Mouse (Mus musculus): ENCODE results near the gene Plcl2. TPM values are rescaled to one million over a fixed set of nuclear protein-coding genes. Genes with fewer than 3 reads are reported as not detected.
"Not testable (repeated sequence)": the region's sequence is repeated elsewhere in the genome, so short reads cannot be mapped to it uniquely, and the experiment has no call there.

Plcl2 gene
- polyA plus RNA-seq, 1 experiment from 2014 or later: 5.9 TPM

- Histone ChIP-seq H3K27me3 (ENCODE audit: control insufficient read depth, insufficient read depth, low read length) (no peaks in the 10 kb centered on the region), H3K4me2 (replicated peaks; ENCODE audit: low read depth, low read length) (no peak overlapping the region), H3K9me3 (ENCODE audit: control insufficient read depth, low read depth, low read length) (no peaks in the 10 kb centered on the region), H3K36me3 (ENCODE audit: control insufficient read depth, insufficient read depth, low read length) (no peaks in the 10 kb centered on the region), H3K9ac (replicated peaks; ENCODE audit: low read depth, low read length) (no peak overlapping the region), H3K27ac (ENCODE audit: low read length) (no peak overlapping the region), H3K4me3 (ENCODE audit: low read depth, low read length) (no peak overlapping the region), H3K4me1 (ENCODE audit: control insufficient read depth, insufficient read depth, low read length) (no peaks in the 10 kb centered on the region)
- ATAC-seq (ENCODE audit: insufficient number of reproducible peaks, insufficient read depth, low FRiP score, low read depth): peak; percentile 78
- 62% methylated on average over 7 of the region's 7 CpGs for WGBS
Measured at GRCm38 (mm10) chr17:50684960-50685645, 175.9 kb downstream of the Plcl2 start.

- no peak for ATAC-seq (ENCODE audit: insufficient number of reproducible peaks, insufficient read depth, low FRiP score, low read depth)
- 81% methylated on average over 10 of the region's 10 CpGs for WGBS
Measured at GRCm38 (mm10) chr17:50687670-50688069, 178.5 kb downstream of the Plcl2 start.

GRCm38 (mm10) chr17:50688135-50688534 is 178.9 kb downstream of the Plcl2 start:
- no peaks in the 10 kb centered on the region for H3K36me3 ChIP-seq (ENCODE audit: control insufficient read depth, insufficient read depth, low read length)
- H3K4me2 ChIP-seq (replicated peaks; ENCODE audit: low read depth, low read length): no peak overlapping the region
- no peak for ATAC-seq (ENCODE audit: insufficient number of reproducible peaks, insufficient read depth, low FRiP score, low read depth)
- 84% methylated on average over 6 of the region's 6 CpGs for WGBS
- H3K4me1 ChIP-seq (ENCODE audit: control insufficient read depth, insufficient read depth, low read length): no peaks in the 10 kb centered on the region
- H3K9me3 ChIP-seq (ENCODE audit: control insufficient read depth, low read depth, low read length): no peaks in the 10 kb centered on the region
- H3K27me3 ChIP-seq (ENCODE audit: control insufficient read depth, insufficient read depth, low read length): no peaks in the 10 kb centered on the region
- H3K4me3 ChIP-seq (ENCODE audit: low read depth, low read length): no peak overlapping the region
- H3K27ac ChIP-seq (ENCODE audit: low read length): no peak overlapping the region
- no peak overlapping the region for H3K9ac ChIP-seq (replicated peaks; ENCODE audit: low read depth, low read length)

More at GRCm38 (mm10) chr17:50687670-50688069, 178.5 kb downstream of the Plcl2 start:
- Histone ChIP-seq H3K36me3 (ENCODE audit: control insufficient read depth, insufficient read depth, low read length) (no peaks in the 10 kb centered on the region), H3K9me3 (ENCODE audit: control insufficient read depth, low read depth, low read length) (no peaks in the 10 kb centered on the region), H3K4me1 (ENCODE audit: control insufficient read depth, insufficient read depth, low read length) (no peaks in the 10 kb centered on the region), H3K4me3 (ENCODE audit: low read depth, low read length) (no peak overlapping the region), H3K9ac (replicated peaks; ENCODE audit: low read depth, low read length) (no peak overlapping the region), H3K27ac (ENCODE audit: low read length) (no peak overlapping the region), H3K4me2 (replicated peaks; ENCODE audit: low read depth, low read length) (no peak overlapping the region), H3K27me3 (ENCODE audit: control insufficient read depth, insufficient read depth, low read length) (no peaks in the 10 kb centered on the region)

- ATAC-seq (ENCODE audit: insufficient number of reproducible peaks, insufficient read depth, low FRiP score, low read depth); H3K27ac ChIP-seq (ENCODE audit: low read length); H3K36me3 ChIP-seq (ENCODE audit: control insufficient read depth, insufficient read depth, low read length); H3K4me1 ChIP-seq (ENCODE audit: control insufficient read depth, insufficient read depth, low read length); H3K9me3 ChIP-seq (ENCODE audit: control insufficient read depth, low read depth, low read length); H3K27me3 ChIP-seq (ENCODE audit: control insufficient read depth, insufficient read depth, low read length); H3K4me3 ChIP-seq (ENCODE audit: low read depth, low read length); H3K9ac ChIP-seq (replicated peaks; ENCODE audit: low read depth, low read length): not testable (repeated sequence)
- 3% methylated on average over 35 of the region's 39 CpGs for WGBS
- peak overlapping the region; percentile 32; the same call in 1 of the 2 replicates for H3K4me2 ChIP-seq (replicated peaks; ENCODE audit: low read depth, low read length)
Measured at GRCm38 (mm10) chr17:50698410-50698809, 189.2 kb downstream of the Plcl2 start.

- Histone ChIP-seq H3K9ac (replicated peaks; ENCODE audit: low read depth, low read length) (no peak overlapping the region), H3K4me2 (replicated peaks; ENCODE audit: low read depth, low read length) (no peak overlapping the region), H3K36me3 (ENCODE audit: control insufficient read depth, insufficient read depth, low read length) (no peaks in the 10 kb centered on the region), H3K9me3 (ENCODE audit: control insufficient read depth, low read depth, low read length) (no peaks in the 10 kb centered on the region), H3K4me3 (ENCODE audit: low read depth, low read length) (no peak overlapping the region), H3K27ac (ENCODE audit: low read length) (no peak overlapping the region), H3K27me3 (ENCODE audit: control insufficient read depth, insufficient read depth, low read length) (no peaks in the 10 kb centered on the region), H3K4me1 (ENCODE audit: control insufficient read depth, insufficient read depth, low read length) (no peaks in the 10 kb centered on the region)
- WGBS: 72% methylated on average over 7 of the region's 7 CpGs
- no peak for ATAC-seq (ENCODE audit: insufficient number of reproducible peaks, insufficient read depth, low FRiP score, low read depth)
Measured at GRCm38 (mm10) chr17:50710497-50711222, 201.5 kb downstream of the Plcl2 start.

- H3K27ac ChIP-seq (ENCODE audit: low read length): no peak overlapping the region
- no peak for ATAC-seq (ENCODE audit: insufficient number of reproducible peaks, insufficient read depth, low FRiP score, low read depth)
- no peak overlapping the region for H3K4me2 ChIP-seq (replicated peaks; ENCODE audit: low read depth, low read length)
- H3K27me3 ChIP-seq (ENCODE audit: control insufficient read depth, insufficient read depth, low read length): no peaks in the 10 kb centered on the region
- no peak overlapping the region for H3K9ac ChIP-seq (replicated peaks; ENCODE audit: low read depth, low read length)
- 90% methylated on average over 5 of the region's 5 CpGs for WGBS
- H3K4me3 ChIP-seq (ENCODE audit: low read depth, low read length): no peak overlapping the region
- H3K4me1 ChIP-seq (ENCODE audit: control insufficient read depth, insufficient read depth, low read length): no peaks in the 10 kb centered on the region
- H3K36me3 ChIP-seq (ENCODE audit: control insufficient read depth, insufficient read depth, low read length): no peaks in the 10 kb centered on the region
- H3K9me3 ChIP-seq (ENCODE audit: control insufficient read depth, low read depth, low read length): no peaks in the 10 kb centered on the region
Measured at GRCm38 (mm10) chr17:50717586-50717985, 208.4 kb downstream of the Plcl2 start.

GRCm38 (mm10) chr17:50724376-50724775 is 215.2 kb downstream of the Plcl2 start:
- no peaks in the 10 kb centered on the region for H3K9me3 ChIP-seq (ENCODE audit: control insufficient read depth, low read depth, low read length)
- no peaks in the 10 kb centered on the region for H3K4me1 ChIP-seq (ENCODE audit: control insufficient read depth, insufficient read depth, low read length)
- WGBS: 81% methylated on average over 2 of the region's 2 CpGs
- no peak overlapping the region for H3K9ac ChIP-seq (replicated peaks; ENCODE audit: low read depth, low read length)
- no peaks in the 10 kb centered on the region for H3K27me3 ChIP-seq (ENCODE audit: control insufficient read depth, insufficient read depth, low read length)
- H3K36me3 ChIP-seq (ENCODE audit: control insufficient read depth, insufficient read depth, low read length): no peaks in the 10 kb centered on the region
- no peak for ATAC-seq (ENCODE audit: insufficient number of reproducible peaks, insufficient read depth, low FRiP score, low read depth)
- H3K4me3 ChIP-seq (ENCODE audit: low read depth, low read length): no peak overlapping the region
- no peak overlapping the region for H3K27ac ChIP-seq (ENCODE audit: low read length)
- no peak overlapping the region for H3K4me2 ChIP-seq (replicated peaks; ENCODE audit: low read depth, low read length)

- no peaks in the 10 kb centered on the region for H3K27me3 ChIP-seq (ENCODE audit: control insufficient read depth, insufficient read depth, low read length)
- no peaks in the 10 kb centered on the region for H3K4me1 ChIP-seq (ENCODE audit: control insufficient read depth, insufficient read depth, low read length)
- WGBS: 66% methylated on average over 2 of the region's 2 CpGs
Measured at GRCm38 (mm10) chr17:50726265-50726664, 217.1 kb downstream of the Plcl2 start.

More at GRCm38 (mm10) chr17:50726265-50726664, 217.1 kb downstream of the Plcl2 start:
- Histone ChIP-seq H3K27ac (ENCODE audit: low read length) (no peak overlapping the region), H3K36me3 (ENCODE audit: control insufficient read depth, insufficient read depth, low read length) (no peaks in the 10 kb centered on the region), H3K4me3 (ENCODE audit: low read depth, low read length) (no peak overlapping the region), H3K9ac (replicated peaks; ENCODE audit: low read depth, low read length) (no peak overlapping the region), H3K4me2 (replicated peaks; ENCODE audit: low read depth, low read length) (no peak overlapping the region), H3K9me3 (ENCODE audit: control insufficient read depth, low read depth, low read length) (no peaks in the 10 kb centered on the region)
- ATAC-seq (ENCODE audit: insufficient number of reproducible peaks, insufficient read depth, low FRiP score, low read depth): 0 out of 2 replicates have a peak, but pooled peaks have one; percentile 76

All from stomach, embryonic 14.5 days (tissue).